Mouse (Mus musculus) cerebellum, adult 18-20 months (tissue): ENCODE results near the gene Gabrb3.

Experiments used
- DNase-seq, 2 experiments: peaks; one replicate each; pipeline ENCODE4 v3.0.0; 2021

Gene Gabrb3

GRCm38 (mm10) chr7:57419392-57419791 lies at the start of gene Gabrb3:
TSS of gene Gabrb3 (plus strand) at chr7:57419692.
- DNase-seq, result no peak

GRCm38 (mm10) chr7:57384112-57384511 lies 35.4 kb upstream of the Gabrb3 start:
- peak in 1 of 2 experiments; percentile 8 for DNase-seq

- peak; percentile 3 to 4 for DNase-seq
These were observed 32.8 kb upstream of the Gabrb3 start, which contains the start of gene Gabrg3 for GRCm38 (mm10) chr7:57386517-57387340. TSS of gene Gabrg3 (minus strand) at chr7:57387188.

- DNase-seq, result no peak
These were observed 32.2 kb upstream of the Gabrb3 start for GRCm38 (mm10) chr7:57387341-57387654.

GRCm38 (mm10) chr7:57390046-57390445 lies 29.4 kb upstream of the Gabrb3 start:
- DNase-seq, result no peak

- no peak for DNase-seq
These were observed 25.9 kb upstream of the Gabrb3 start for GRCm38 (mm10) chr7:57393551-57393950.

- DNase-seq, result no peak
These were observed 8.3 kb upstream of the Gabrb3 start for GRCm38 (mm10) chr7:57411163-57411562.

- DNase-seq, result no peak
These were observed 6.6 kb upstream of the Gabrb3 start for GRCm38 (mm10) chr7:57412896-57413295.

GRCm38 (mm10) chr7:57421044-57421443 lies 1.6 kb downstream of the Gabrb3 start:
- DNase-seq, result no peak

GRCm38 (mm10) chr7:57422675-57423074 lies 3.2 kb downstream of the Gabrb3 start:
- no peak for DNase-seq

GRCm38 (mm10) chr7:57448239-57448638 lies 28.7 kb downstream of the Gabrb3 start:
- DNase-seq, result no peak

- no peak for DNase-seq
These were observed 40.9 kb downstream of the Gabrb3 start for GRCm38 (mm10) chr7:57460354-57460753.

- no peak for DNase-seq
These were observed 51.8 kb downstream of the Gabrb3 start for GRCm38 (mm10) chr7:57471316-57471715.

- DNase-seq, result peak; percentile 23 to 50
These were observed 54.5 kb downstream of the Gabrb3 start for GRCm38 (mm10) chr7:57473811-57474525.

- no peak for DNase-seq
These were observed 63.4 kb downstream of the Gabrb3 start for GRCm38 (mm10) chr7:57482896-57483295.

- DNase-seq, result no peak
These were observed 67.4 kb downstream of the Gabrb3 start for GRCm38 (mm10) chr7:57486907-57487306.

- peak in 1 of 2 experiments; percentile 4 for DNase-seq
These were observed 72.3 kb downstream of the Gabrb3 start for GRCm38 (mm10) chr7:57491795-57492194.

- no peak for DNase-seq
These were observed 83.3 kb downstream of the Gabrb3 start for GRCm38 (mm10) chr7:57502809-57503208.

GRCm38 (mm10) chr7:57508860-57509632 lies 89.6 kb downstream of the Gabrb3 start:
- no peak for DNase-seq

GRCm38 (mm10) chr7:57509681-57510141 lies 90.2 kb downstream of the Gabrb3 start, which contains the start of gene Gabra5:
TSS of gene Gabra5 (minus strand) at chr7:57510059.
- DNase-seq, result peak in 1 of 2 experiments; percentile 7

- peak; percentile 29 to 45 for DNase-seq
These were observed 93.5 kb downstream of the Gabrb3 start for GRCm38 (mm10) chr7:57512955-57513354.

- no peak for DNase-seq
These were observed 110.0 kb downstream of the Gabrb3 start for GRCm38 (mm10) chr7:57529451-57529850.

GRCm38 (mm10) chr7:57529954-57530353 lies 110.5 kb downstream of the Gabrb3 start:
- DNase-seq, result no peak
